Mouse (Mus musculus) erythroblast, embryonic 14.5 days (primary cell): ENCODE data around the gene Hs3st5.

Experiments
- GATA1 ChIP-seq: IDR thresholded peaks from 2 replicates; pipeline ENCODE4 v1.6.1; 2012; ENCODE audit warnings: low read length, inconsistent platforms, mixed read lengths
- TAL1 ChIP-seq: IDR thresholded peaks from 3 replicates; pipeline ENCODE4 v1.6.1; 2012; ENCODE audit warnings: low read length, inconsistent platforms, mixed read lengths

DNA sequence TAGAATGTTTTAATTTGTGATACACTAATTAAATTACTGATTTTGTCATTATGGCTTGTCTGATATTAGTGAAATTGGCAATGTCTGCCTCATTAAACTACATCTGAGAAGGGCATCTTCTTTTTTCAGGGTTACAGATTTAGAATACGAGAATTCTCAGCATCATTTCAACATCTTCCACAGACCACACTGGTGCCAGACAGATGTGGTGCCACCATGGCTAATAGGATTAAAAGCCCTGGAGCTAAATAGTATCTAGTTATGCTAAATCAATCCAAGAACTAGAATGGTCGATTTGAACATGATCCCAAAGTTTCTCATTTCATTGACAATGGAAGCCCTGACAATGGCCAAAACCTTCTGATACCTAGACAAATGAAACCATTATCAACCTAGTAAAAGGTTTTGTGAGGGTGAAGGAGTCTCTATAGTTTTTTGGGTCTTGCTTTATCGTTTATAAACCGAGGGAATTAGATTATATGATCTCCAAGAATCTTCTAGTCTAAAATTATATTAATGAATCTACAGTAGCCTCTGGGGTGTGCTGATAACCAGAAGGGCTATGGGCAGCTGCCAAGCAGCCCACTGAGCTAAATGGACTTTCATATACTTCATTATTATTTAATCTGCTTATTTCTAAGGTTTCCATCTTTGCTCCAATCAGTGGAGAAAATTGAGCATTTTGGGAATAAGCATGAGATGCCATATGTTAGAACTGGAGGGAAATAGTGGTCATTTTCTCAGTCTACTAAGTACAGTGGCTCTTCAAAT, 71.9 kb downstream of the Hs3st5 start:
- TF ChIP-seq GATA1, result no peak
- no peak for TF ChIP-seq TAL1
